Mouse (Mus musculus): ENCODE results near the gene Vcp. TPM values are rescaled to one million over a fixed set of nuclear protein-coding genes. Genes with fewer than 3 reads are reported as not detected.
A peak's percentile ranks its signal among the peaks of the same experiment; 100 is the strongest.
"Not testable (repeated sequence)": the region's sequence is repeated elsewhere in the genome, so short reads cannot be mapped to it uniquely, and the experiment has no call there.

Gene Vcp
- total RNA-seq, 2 experiments from 2014 or later: 68.3 to 120 TPM

- ATAC-seq (replicated peaks; ENCODE audit: low FRiP score, poor library complexity, severe bottlenecking): no peak
These were observed 12.0 kb downstream of the Vcp start for GRCm38 (mm10) chr4:42988296-42988695.

GRCm38 (mm10) chr4:42980467-42980866 is 19.8 kb downstream of the Vcp start:
- not testable (repeated sequence) for ATAC-seq (replicated peaks; ENCODE audit: low FRiP score, poor library complexity, severe bottlenecking)

- ATAC-seq (replicated peaks; ENCODE audit: low FRiP score, poor library complexity, severe bottlenecking): no peak
These were observed 22.2 kb downstream of the Vcp start for GRCm38 (mm10) chr4:42978062-42978461.

- no peak for ATAC-seq (replicated peaks; ENCODE audit: low FRiP score, poor library complexity, severe bottlenecking)
These were observed 26.4 kb downstream of the Vcp start for GRCm38 (mm10) chr4:42973868-42974267.

GRCm38 (mm10) chr4:42972952-42973351 is 27.4 kb downstream of the Vcp start:
- ATAC-seq (replicated peaks; ENCODE audit: low FRiP score, poor library complexity, severe bottlenecking): no peak

- no peak for ATAC-seq (replicated peaks; ENCODE audit: low FRiP score, poor library complexity, severe bottlenecking)
These were observed 31.0 kb downstream of the Vcp start, which contains the start of gene 1700022I11Rik for GRCm38 (mm10) chr4:42969304-42969703. TSS of gene 1700022I11Rik (plus strand) at chr4:42969604.

- ATAC-seq (replicated peaks; ENCODE audit: low FRiP score, poor library complexity, severe bottlenecking): peak; percentile 65
These were observed 35.1 kb downstream of the Vcp start for GRCm38 (mm10) chr4:42965039-42965719.

GRCm38 (mm10) chr4:42963480-42963879 is 36.8 kb downstream of the Vcp start:
- no peak for ATAC-seq (replicated peaks; ENCODE audit: low FRiP score, poor library complexity, severe bottlenecking)

- peak; percentile 63; the same call in 1 of the 2 replicates for ATAC-seq (replicated peaks; ENCODE audit: low FRiP score, poor library complexity, severe bottlenecking)
These were observed 38.7 kb downstream of the Vcp start for GRCm38 (mm10) chr4:42961592-42961991.

GRCm38 (mm10) chr4:42959382-42959781 is 40.9 kb downstream of the Vcp start:
- ATAC-seq (replicated peaks; ENCODE audit: low FRiP score, poor library complexity, severe bottlenecking): no peak

- no peak for ATAC-seq (replicated peaks; ENCODE audit: low FRiP score, poor library complexity, severe bottlenecking)
These were observed 41.4 kb downstream of the Vcp start for GRCm38 (mm10) chr4:42958942-42959341.

- no peak for ATAC-seq (replicated peaks; ENCODE audit: low FRiP score, poor library complexity, severe bottlenecking)
These were observed 42.3 kb downstream of the Vcp start for GRCm38 (mm10) chr4:42957979-42958378.

GRCm38 (mm10) chr4:42957306-42957705 is 43.0 kb downstream of the Vcp start:
- no peak for ATAC-seq (replicated peaks; ENCODE audit: low FRiP score, poor library complexity, severe bottlenecking)

- no peak for ATAC-seq (replicated peaks; ENCODE audit: low FRiP score, poor library complexity, severe bottlenecking)
These were observed 43.7 kb downstream of the Vcp start for GRCm38 (mm10) chr4:42956581-42956980.

- no peak for ATAC-seq (replicated peaks; ENCODE audit: low FRiP score, poor library complexity, severe bottlenecking)
These were observed 45.1 kb downstream of the Vcp start for GRCm38 (mm10) chr4:42955200-42955599.

GRCm38 (mm10) chr4:42954297-42954696 is 46.0 kb downstream of the Vcp start:
- no peak for ATAC-seq (replicated peaks; ENCODE audit: low FRiP score, poor library complexity, severe bottlenecking)

- no peak for ATAC-seq (replicated peaks; ENCODE audit: low FRiP score, poor library complexity, severe bottlenecking)
These were observed 46.7 kb downstream of the Vcp start for GRCm38 (mm10) chr4:42953435-42954094.

- no peak for ATAC-seq (replicated peaks; ENCODE audit: low FRiP score, poor library complexity, severe bottlenecking)
These were observed 47.7 kb downstream of the Vcp start for GRCm38 (mm10) chr4:42952563-42952962.

GRCm38 (mm10) chr4:42951206-42952195 is 48.8 kb downstream of the Vcp start:
- no peak for ATAC-seq (replicated peaks; ENCODE audit: low FRiP score, poor library complexity, severe bottlenecking)

GRCm38 (mm10) chr4:42950065-42950558 is 50.2 kb downstream of the Vcp start:
- no peak for ATAC-seq (replicated peaks; ENCODE audit: low FRiP score, poor library complexity, severe bottlenecking)

Data from erythroid progenitor cell, adult 5-6 weeks (primary cell).